Mouse (Mus musculus) cerebellum, adult 11 months (tissue): ENCODE measurements around the gene Sirpa.

Experiments
- DNase-seq: peaks from one replicate; pipeline ENCODE4 v3.0.0; 2022

Gene Sirpa

GRCm38 (mm10) chr2:129592459-129593140 lies at the start of gene Sirpa:
Sirpa (plus strand) TSS chr2:129592835.
- DNase-seq: peak; percentile 77

- peak; percentile 89 for DNase-seq
These were observed 48.2 kb upstream of the Sirpa start for GRCm38 (mm10) chr2:129544448-129544847.

GRCm38 (mm10) chr2:129544919-129545318 lies 47.7 kb upstream of the Sirpa start:
- peak; percentile 97 for DNase-seq

GRCm38 (mm10) chr2:129545596-129545995 lies 47.0 kb upstream of the Sirpa start:
- no peak for DNase-seq

GRCm38 (mm10) chr2:129546772-129547171 lies 45.9 kb upstream of the Sirpa start:
- no peak for DNase-seq

GRCm38 (mm10) chr2:129549537-129550135 lies 43.0 kb upstream of the Sirpa start:
- no peak for DNase-seq

GRCm38 (mm10) chr2:129550781-129551180 lies 41.9 kb upstream of the Sirpa start:
- no peak for DNase-seq

- DNase-seq: no peak
These were observed 36.6 kb upstream of the Sirpa start for GRCm38 (mm10) chr2:129556081-129556480.

GRCm38 (mm10) chr2:129558008-129558874 lies 34.4 kb upstream of the Sirpa start:
- DNase-seq: no peak

GRCm38 (mm10) chr2:129558875-129559219 lies 33.8 kb upstream of the Sirpa start:
- DNase-seq: no peak

GRCm38 (mm10) chr2:129561796-129562195 lies 30.8 kb upstream of the Sirpa start:
- DNase-seq: no peak

GRCm38 (mm10) chr2:129563944-129564709 lies 28.5 kb upstream of the Sirpa start:
- DNase-seq: no peak

- no peak for DNase-seq
These were observed 23.5 kb upstream of the Sirpa start for GRCm38 (mm10) chr2:129569120-129569519.

GRCm38 (mm10) chr2:129569556-129569955 lies 23.1 kb upstream of the Sirpa start:
- DNase-seq: no peak

GRCm38 (mm10) chr2:129573701-129574273 lies 18.8 kb upstream of the Sirpa start:
- no peak for DNase-seq

GRCm38 (mm10) chr2:129574395-129575046 lies 18.1 kb upstream of the Sirpa start:
- no peak for DNase-seq

GRCm38 (mm10) chr2:129575113-129575512 lies 17.5 kb upstream of the Sirpa start:
- DNase-seq: no peak

GRCm38 (mm10) chr2:129576611-129577447 lies 15.8 kb upstream of the Sirpa start:
- no peak for DNase-seq

- peak; percentile 53 for DNase-seq
These were observed 12.0 kb upstream of the Sirpa start for GRCm38 (mm10) chr2:129580656-129581055.

- DNase-seq: no peak
These were observed 10.8 kb upstream of the Sirpa start for GRCm38 (mm10) chr2:129581826-129582225.

GRCm38 (mm10) chr2:129582261-129582660 lies 10.4 kb upstream of the Sirpa start:
- no peak for DNase-seq
